Mouse (Mus musculus): Measurements from ENCODE around the gene Efnb3. TPM values are rescaled to one million over a fixed set of nuclear protein-coding genes. Genes with fewer than 3 reads are reported as not detected.
A peak's percentile ranks its signal among the peaks of the same experiment; 100 is the strongest.
"Not testable (repeated sequence)": the region's sequence is repeated elsewhere in the genome, so short reads cannot be mapped to it uniquely, and the experiment has no call there.

Efnb3 gene
- polyA plus RNA-seq, 1 experiment, result not detected

GRCm38 (mm10) chr11:69554539-69555140 lies 5.4 kb downstream of the Efnb3 start:
- Histone ChIP-seq H3K4me3 (ENCODE audit: insufficient read depth, low read length) (no peak overlapping the region), H3K4me1 (ENCODE audit: control insufficient read depth, insufficient read depth, low read length) (peaks cover 19% of the 10 kb centered on the region), H3K27ac (ENCODE audit: insufficient read depth, low read depth, low read length) (peak overlapping the region; percentile 60)
- no peak for TF ChIP-seq POLR2A (IDR thresholded peaks at IDR 0.05; ENCODE audit: borderline replicate concordance, low read depth, low read length)
- TF ChIP-seq CTCF (IDR thresholded peaks at IDR 0.05; ENCODE audit: low read depth, low read length), result no peak

GRCm38 (mm10) chr11:69553341-69553721 lies 6.7 kb downstream of the Efnb3 start:
- TF ChIP-seq POLR2A (IDR thresholded peaks at IDR 0.05; ENCODE audit: borderline replicate concordance, low read depth, low read length) (no peak), CTCF (IDR thresholded peaks at IDR 0.05; ENCODE audit: low read depth, low read length) (no peak)

GRCm38 (mm10) chr11:69552622-69553340 lies 7.2 kb downstream of the Efnb3 start:
- H3K4me3 ChIP-seq (ENCODE audit: insufficient read depth, low read length), result no peak overlapping the region
- peaks cover 12% of the 10 kb centered on the region for H3K4me1 ChIP-seq (ENCODE audit: control insufficient read depth, insufficient read depth, low read length)
- no peak for TF ChIP-seq CTCF (IDR thresholded peaks at IDR 0.05; ENCODE audit: low read depth, low read length)
- TF ChIP-seq POLR2A (IDR thresholded peaks at IDR 0.05; ENCODE audit: borderline replicate concordance, low read depth, low read length), result no peak
- H3K27ac ChIP-seq (ENCODE audit: insufficient read depth, low read depth, low read length), result no peak overlapping the region

More at GRCm38 (mm10) chr11:69553341-69553721, 6.7 kb downstream of the Efnb3 start:
- H3K4me3 ChIP-seq (ENCODE audit: insufficient read depth, low read length), result no peak overlapping the region
- peaks cover 12% of the 10 kb centered on the region for H3K4me1 ChIP-seq (ENCODE audit: control insufficient read depth, insufficient read depth, low read length)
- no peak overlapping the region for H3K27ac ChIP-seq (ENCODE audit: insufficient read depth, low read depth, low read length)

- Histone ChIP-seq H3K27ac (ENCODE audit: insufficient read depth, low read depth, low read length) (no peak overlapping the region), H3K4me1 (ENCODE audit: control insufficient read depth, insufficient read depth, low read length) (peaks cover 15% of the 10 kb centered on the region), H3K4me3 (ENCODE audit: insufficient read depth, low read length) (no peak overlapping the region)
- TF ChIP-seq POLR2A (IDR thresholded peaks at IDR 0.05; ENCODE audit: borderline replicate concordance, low read depth, low read length) (no peak), CTCF (IDR thresholded peaks at IDR 0.05; ENCODE audit: low read depth, low read length) (no peak)
These were observed 8.7 kb downstream of the Efnb3 start for GRCm38 (mm10) chr11:69551310-69551709.

GRCm38 (mm10) chr11:69549060-69549656 lies 10.8 kb downstream of the Efnb3 start, which contains the start of gene Dnah2:
Gene Dnah2 (minus strand): TSS chr11:69549110.
- no peak within 1 kb of the TSS for H3K27ac ChIP-seq (ENCODE audit: insufficient read depth, low read depth, low read length)
- no peak for TF ChIP-seq CTCF (IDR thresholded peaks at IDR 0.05; ENCODE audit: low read depth, low read length)
- no peak for TF ChIP-seq POLR2A (IDR thresholded peaks at IDR 0.05; ENCODE audit: borderline replicate concordance, low read depth, low read length)
- no peak within 1 kb of the TSS for H3K4me3 ChIP-seq (ENCODE audit: insufficient read depth, low read length)
- H3K4me1 ChIP-seq (ENCODE audit: control insufficient read depth, insufficient read depth, low read length), result peaks cover 11% of the 10 kb centered on the region

GRCm38 (mm10) chr11:69547071-69547470 lies 12.9 kb downstream of the Efnb3 start:
- peak overlapping the region; percentile 60 for H3K4me3 ChIP-seq (ENCODE audit: insufficient read depth, low read length)
- H3K4me1 ChIP-seq (ENCODE audit: control insufficient read depth, insufficient read depth, low read length), result peaks cover 4% of the 10 kb centered on the region; the same call in 1 of the 2 replicates
- TF ChIP-seq CTCF (IDR thresholded peaks at IDR 0.05; ENCODE audit: low read depth, low read length), result peak; percentile 53
- TF ChIP-seq POLR2A (IDR thresholded peaks at IDR 0.05; ENCODE audit: borderline replicate concordance, low read depth, low read length), result no peak
- H3K27ac ChIP-seq (ENCODE audit: insufficient read depth, low read depth, low read length), result no peak overlapping the region

GRCm38 (mm10) chr11:69546423-69547053 lies 13.5 kb downstream of the Efnb3 start:
- H3K4me3 ChIP-seq (ENCODE audit: insufficient read depth, low read length), result peak overlapping the region; percentile 60
- H3K4me1 ChIP-seq (ENCODE audit: control insufficient read depth, insufficient read depth, low read length), result peaks cover 4% of the 10 kb centered on the region; the same call in 1 of the 2 replicates
- no peak overlapping the region for H3K27ac ChIP-seq (ENCODE audit: insufficient read depth, low read depth, low read length)
- TF ChIP-seq POLR2A (IDR thresholded peaks at IDR 0.05; ENCODE audit: borderline replicate concordance, low read depth, low read length) (no peak), CTCF (IDR thresholded peaks at IDR 0.05; ENCODE audit: low read depth, low read length) (peak; percentile 76)

- TF ChIP-seq POLR2A (IDR thresholded peaks at IDR 0.05; ENCODE audit: borderline replicate concordance, low read depth, low read length) (no peak), CTCF (IDR thresholded peaks at IDR 0.05; ENCODE audit: low read depth, low read length) (no peak)
- H3K27ac ChIP-seq (ENCODE audit: insufficient read depth, low read depth, low read length), result no peak overlapping the region
- peaks cover 4% of the 10 kb centered on the region; the same call in 1 of the 2 replicates for H3K4me1 ChIP-seq (ENCODE audit: control insufficient read depth, insufficient read depth, low read length)
- H3K4me3 ChIP-seq (ENCODE audit: insufficient read depth, low read length), result peak overlapping the region; percentile 60
These were observed 14.0 kb downstream of the Efnb3 start for GRCm38 (mm10) chr11:69545957-69546356.

GRCm38 (mm10) chr11:69543598-69543997 lies 16.4 kb downstream of the Efnb3 start:
- Histone ChIP-seq H3K4me1 (ENCODE audit: control insufficient read depth, insufficient read depth, low read length) (peaks cover 12% of the 10 kb centered on the region), H3K4me3 (ENCODE audit: insufficient read depth, low read length) (no peak overlapping the region), H3K27ac (ENCODE audit: insufficient read depth, low read depth, low read length) (no peak overlapping the region)
- no peak for TF ChIP-seq POLR2A (IDR thresholded peaks at IDR 0.05; ENCODE audit: borderline replicate concordance, low read depth, low read length)
- no peak for TF ChIP-seq CTCF (IDR thresholded peaks at IDR 0.05; ENCODE audit: low read depth, low read length)

- H3K4me1 ChIP-seq (ENCODE audit: control insufficient read depth, insufficient read depth, low read length), result peaks cover 14% of the 10 kb centered on the region
- H3K27ac ChIP-seq (ENCODE audit: insufficient read depth, low read depth, low read length); H3K4me3 ChIP-seq (ENCODE audit: insufficient read depth, low read length): not testable (repeated sequence)
These were observed 18.3 kb downstream of the Efnb3 start for GRCm38 (mm10) chr11:69541741-69542140.

Data from bone marrow macrophage, adult 2 months (primary cell).